Comparison of ENCODE assay signal across 20 mouse cellular contexts in genomic region chr1:160496906-160497577, GRCm38 (mm10).
"Had no signal": no experiment of that assay in that cellular context is flagged by ENCODE, and none has a peak within 500 bp of the region (broad histone marks: within the 10 kb centered on the region; RNA-seq: fewer than 3 reads in every experiment).

No protein-coding gene starts in this region.

- H3K27ac ChIP-seq: kidney, embryonic 15.5 days; limb, embryonic 12.5 days; liver, embryonic 13.5 days; lung, embryonic 15.5 days; macrophage; stomach, embryonic 15.5 days had no signal

- H3K9ac ChIP-seq: kidney, embryonic 15.5 days; limb, embryonic 12.5 days; liver, embryonic 13.5 days; liver, postnatal 0 days; lung, embryonic 15.5 days; stomach, embryonic 15.5 days had no signal

- H3K27me3 ChIP-seq: kidney, embryonic 15.5 days; limb, embryonic 12.5 days; liver, embryonic 13.5 days; lung, embryonic 15.5 days; megakaryocyte, embryonic 14.5 days; stomach, embryonic 15.5 days had no signal

- H3K36me3 ChIP-seq: kidney, embryonic 15.5 days; limb, embryonic 12.5 days; liver, embryonic 13.5 days; lung, embryonic 15.5 days; stomach, embryonic 15.5 days had no signal

- H3K4me3 ChIP-seq: kidney, embryonic 15.5 days; limb, embryonic 12.5 days; liver, embryonic 13.5 days; lung, embryonic 15.5 days; megakaryocyte, embryonic 14.5 days; stomach, embryonic 15.5 days had no signal

- H3K4me2 ChIP-seq: kidney, embryonic 15.5 days; limb, embryonic 12.5 days; liver, embryonic 13.5 days; lung, embryonic 15.5 days; stomach, embryonic 15.5 days had no signal

- ATAC-seq: intestine, embryonic 16.5 days; liver, postnatal 0 days had no signal

- DNase-seq: kidney, adult 2 months; kidney, postnatal 14 days; layer of hippocampus, adult 9-11 months; layer of hippocampus, postnatal 36 days; liver; liver, embryonic 13.5 days; liver, postnatal 0 days; lung, postnatal 14 days; retina, postnatal 1 day; right cerebral cortex, postnatal 4 days; spleen, adult 18-20 months; thymus, adult 2 months; thymus, postnatal 25 days had no signal

- H3K9me3 ChIP-seq: kidney, embryonic 15.5 days; limb, embryonic 12.5 days; liver, embryonic 13.5 days; lung, embryonic 15.5 days; megakaryocyte, embryonic 14.5 days; stomach, embryonic 15.5 days had no signal

- H3K4me1 ChIP-seq: kidney, embryonic 15.5 days; liver, embryonic 13.5 days; lung, embryonic 15.5 days; megakaryocyte, embryonic 14.5 days; stomach, embryonic 15.5 days had no signal
